Mouse (Mus musculus) spleen, adult 2 months (tissue): ENCODE measurements at regions not wholly inside any gene's neighbourhood (a gene's known extent, or its start where the extent isn't known, plus 50 kb on each side); places are given as distances from the start of the nearest gene placed in this dataset.

ENCODE experiments used
- DNase-seq, 2 experiments: peaks; one replicate each; pipeline versions ENCODE4 v3.0.0 to v3.0.0-alpha.2; 2012 to 2021; ENCODE audit warnings: low spot score in 2 of 2, low read depth in 1 of 2
- H3K27ac ChIP-seq: fragments of 200-500 bp; 2 replicates; pipeline ENCODE4 v1.5.1; 2012; ENCODE audit warnings: low read length, inconsistent platforms; ENCODE audit not compliant: insufficient read depth
- H3K27me3 ChIP-seq: fragments of 200-500 bp; 2 replicates; pipeline ENCODE4 v1.6.1; 2012; ENCODE audit warnings: mild to moderate bottlenecking, moderate library complexity, low read length, inconsistent platforms; ENCODE audit not compliant: control insufficient read depth, insufficient read depth
- H3K36me3 ChIP-seq: fragments of 200-500 bp; 2 replicates; pipeline ENCODE4 v1.6.1; 2012; ENCODE audit warnings: mild to moderate bottlenecking, low read length, inconsistent platforms; ENCODE audit not compliant: control insufficient read depth, insufficient read depth
- H3K4me1 ChIP-seq: fragments of 200-500 bp; 2 replicates; pipeline ENCODE4 v1.6.1; 2011; ENCODE audit warnings: inconsistent platforms; ENCODE audit not compliant: control insufficient read depth, insufficient read depth, insufficient read length
- H3K4me3 ChIP-seq: fragments of 200-500 bp; 2 replicates; pipeline ENCODE4 v1.5.1; 2011; ENCODE audit warnings: mild to moderate bottlenecking, inconsistent platforms; ENCODE audit not compliant: insufficient read depth, insufficient read length; ENCODE audit errors: extremely low read depth
- CTCF ChIP-seq: fragments of 200-500 bp; IDR thresholded peaks from 2 replicates; pipeline ENCODE4 v1.5.1; 2011; ENCODE audit warnings: mild to moderate bottlenecking, inconsistent platforms; ENCODE audit not compliant: insufficient read depth, insufficient read length, insufficient replicate concordance; ENCODE audit errors: extremely low read depth
- POLR2A ChIP-seq: fragments of 200-500 bp; IDR thresholded peaks from 2 replicates; pipeline ENCODE4 v1.6.1; 2011; ENCODE audit warnings: low read depth, low read length, inconsistent platforms
- WGBS: fragments of 180-500 bp; shearing (Covaris S2); methylation state at CpG from one replicate; pipeline ENCODE4 v1.1.7; 2018; 5-methylcytosine and 5-hydroxymethylcytosine counted together

DNA sequence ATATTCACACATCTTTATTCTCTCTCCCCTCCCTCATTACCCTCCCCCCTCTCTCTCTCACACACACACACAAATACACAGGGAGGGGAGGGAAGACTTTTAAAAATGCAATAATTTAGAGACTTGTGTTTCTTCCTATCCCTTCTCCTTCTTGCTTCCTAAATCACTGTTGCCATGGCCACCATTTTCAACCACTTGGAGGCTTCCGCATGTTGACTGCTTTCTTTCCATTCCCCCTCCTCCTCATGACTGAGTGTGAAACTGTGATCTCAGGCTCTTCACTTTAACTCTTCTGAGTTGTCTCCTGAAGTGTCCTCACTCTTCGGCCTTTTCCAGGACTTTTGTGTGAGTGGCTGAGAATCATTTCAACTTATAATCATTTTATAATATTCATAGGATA is 81.2 kb upstream of the Daam1 start:
- no peak for DNase-seq
- H3K27me3 ChIP-seq = no peaks in the 10 kb centered on the region
- no peaks in the 10 kb centered on the region for H3K36me3 ChIP-seq
- no peak for TF ChIP-seq POLR2A
- no peak for TF ChIP-seq CTCF
- 86% methylated on average over 2 of the region's 2 CpGs for WGBS
- H3K27ac ChIP-seq = no peak overlapping the region
- no peak overlapping the region for H3K4me3 ChIP-seq
- no peaks in the 10 kb centered on the region for H3K4me1 ChIP-seq

DNA sequence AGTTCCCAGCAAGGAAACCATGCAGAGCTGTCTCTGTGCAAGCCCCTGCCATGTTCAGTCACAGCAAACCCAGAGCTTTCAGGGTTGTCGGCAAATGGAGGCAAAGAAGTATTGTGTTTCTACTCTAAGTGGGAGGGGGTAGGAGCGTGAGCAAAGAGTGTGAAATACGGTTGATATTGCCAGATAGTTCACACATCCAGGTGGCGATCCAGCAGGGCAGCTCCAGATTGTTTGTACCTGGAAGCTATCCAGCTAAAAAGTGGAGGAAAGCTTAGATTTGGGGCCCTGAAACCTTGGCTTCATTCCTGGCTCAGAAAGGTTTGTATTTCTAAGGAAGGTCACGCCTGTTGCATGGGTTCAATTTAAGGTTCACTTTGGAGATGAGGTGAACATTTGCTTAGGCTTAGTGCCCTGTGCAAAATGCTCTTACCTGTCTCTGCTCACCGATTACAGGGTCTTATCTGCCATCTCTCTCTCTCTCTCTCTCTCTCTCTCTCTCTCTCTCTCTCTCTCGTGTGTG is 78.1 kb upstream of the Daam1 start:
- no peak for DNase-seq
- H3K36me3 ChIP-seq = no peaks in the 10 kb centered on the region
- 78% methylated on average over 7 of the region's 7 CpGs for WGBS

DNA sequence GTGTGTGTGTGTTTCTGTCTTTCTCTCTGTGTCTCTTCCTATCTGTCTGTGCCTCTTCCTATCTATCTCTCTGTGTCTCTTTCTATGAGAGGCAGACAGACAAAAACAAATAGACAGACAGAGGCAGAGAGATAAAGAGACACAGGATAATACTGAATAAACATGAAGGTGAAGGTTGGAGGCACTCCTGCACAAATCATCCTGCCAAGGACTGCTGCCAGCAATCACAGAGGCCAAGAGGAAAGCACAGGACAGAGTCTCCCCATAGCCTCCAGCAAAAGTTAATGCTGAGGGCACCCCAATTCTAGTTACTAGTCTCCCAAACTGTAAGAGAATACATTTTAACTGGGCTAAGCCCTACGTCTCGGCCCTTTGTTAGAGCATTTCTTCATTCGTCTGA is 77.6 kb upstream of the Daam1 start:
- no peak for DNase-seq
- no peak for TF ChIP-seq POLR2A
- no peak for TF ChIP-seq CTCF
- Histone ChIP-seq H3K4me1 (no peaks in the 10 kb centered on the region), H3K4me3 (no peak overlapping the region), H3K27me3 (no peaks in the 10 kb centered on the region), H3K36me3 (no peaks in the 10 kb centered on the region), H3K27ac (no peak overlapping the region)
- WGBS = 96% methylated on average over 3 of the region's 3 CpGs

More for the DNA sequence above, 78.1 kb upstream of the Daam1 start:
- no peaks in the 10 kb centered on the region for H3K4me1 ChIP-seq
- H3K27ac ChIP-seq = no peak overlapping the region
- no peaks in the 10 kb centered on the region for H3K27me3 ChIP-seq
- TF ChIP-seq CTCF (no peak), POLR2A (no peak)
- H3K4me3 ChIP-seq = no peak overlapping the region

DNA sequence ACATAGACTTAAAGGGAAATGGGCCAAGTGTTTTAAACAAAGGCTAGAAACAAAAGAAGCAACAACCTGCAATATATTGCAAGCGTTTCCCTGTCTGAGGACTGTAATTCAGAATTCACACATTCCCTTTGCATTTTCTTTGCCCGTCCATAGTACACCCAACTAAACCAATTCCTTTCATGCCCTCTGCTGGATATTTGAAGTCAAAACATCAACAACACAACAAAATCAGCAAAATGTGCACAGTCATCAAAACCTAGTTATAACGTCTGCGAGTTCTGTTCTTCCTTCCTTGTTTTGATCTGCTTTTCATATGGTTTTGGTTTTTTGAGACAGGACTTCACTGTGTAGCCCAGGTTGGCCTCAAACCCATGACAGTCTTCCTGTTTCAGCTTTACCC is 67.7 kb upstream of the Daam1 start:
- WGBS = 51% methylated on average over 4 of the region's 4 CpGs
- Histone ChIP-seq H3K27me3 (no peaks in the 10 kb centered on the region), H3K4me3 (no peak overlapping the region), H3K27ac (no peak overlapping the region), H3K36me3 (no peaks in the 10 kb centered on the region), H3K4me1 (no peaks in the 10 kb centered on the region)
- no peak for TF ChIP-seq CTCF
- TF ChIP-seq POLR2A = no peak
- DNase-seq = no peak

DNA sequence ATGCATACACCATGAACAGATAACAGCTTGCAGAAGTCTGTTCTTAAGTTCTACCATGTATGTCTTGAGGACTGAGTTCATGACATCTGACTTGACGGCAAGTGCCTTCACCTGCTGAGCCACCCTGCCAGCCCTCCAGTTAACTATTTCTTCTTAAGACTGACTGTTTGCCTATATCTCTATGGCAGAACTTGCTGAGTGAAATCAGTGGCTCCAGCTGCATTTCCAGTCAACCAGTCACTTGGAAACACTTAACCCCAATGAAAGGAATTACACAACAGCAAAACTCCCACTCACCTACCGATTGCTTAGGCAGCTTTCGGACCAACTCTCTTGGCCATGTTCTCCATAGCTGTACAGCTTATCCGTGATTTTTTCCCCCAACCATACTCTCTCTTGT is 64.8 kb upstream of the Daam1 start:
- TF ChIP-seq CTCF (no peak), POLR2A (no peak)
- 88% methylated on average over 4 of the region's 4 CpGs for whole genome bisulfite sequencing
- no peak for DNase-seq
- H3K4me1 ChIP-seq = no peaks in the 10 kb centered on the region
- no peak overlapping the region for H3K27ac ChIP-seq
- no peak overlapping the region for H3K4me3 ChIP-seq
- H3K36me3 ChIP-seq = no peaks in the 10 kb centered on the region
- no peaks in the 10 kb centered on the region for H3K27me3 ChIP-seq

DNA sequence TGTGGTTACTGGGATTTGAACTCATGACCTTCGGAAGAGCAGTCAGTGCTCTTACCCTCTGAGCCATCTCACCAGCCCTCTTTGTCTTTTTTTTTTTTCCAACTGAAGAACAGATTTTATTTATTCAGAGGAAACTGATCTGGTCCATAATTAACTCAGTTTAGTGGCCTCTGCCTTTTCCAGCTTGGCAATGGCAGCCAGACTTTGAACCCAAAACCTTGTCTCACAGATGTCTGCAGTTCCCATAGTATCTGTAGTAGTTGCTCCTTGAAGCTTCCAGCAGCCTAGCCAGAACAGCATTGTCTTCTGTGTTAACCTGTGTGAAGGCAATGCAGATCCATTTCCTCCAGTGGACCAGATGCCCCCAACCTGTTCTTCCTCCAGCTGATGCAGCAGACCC is 64.2 kb upstream of the Daam1 start:
- TF ChIP-seq POLR2A (no peak), CTCF (no peak)
- no peaks in the 10 kb centered on the region for H3K27me3 ChIP-seq
- no peaks in the 10 kb centered on the region for H3K4me1 ChIP-seq
- no peak overlapping the region for H3K4me3 ChIP-seq
- no peak for DNase-seq
- WGBS = 93% methylated on average over 1 of the region's 1 CpGs
- H3K36me3 ChIP-seq = no peaks in the 10 kb centered on the region
- no peak overlapping the region for H3K27ac ChIP-seq

DNA sequence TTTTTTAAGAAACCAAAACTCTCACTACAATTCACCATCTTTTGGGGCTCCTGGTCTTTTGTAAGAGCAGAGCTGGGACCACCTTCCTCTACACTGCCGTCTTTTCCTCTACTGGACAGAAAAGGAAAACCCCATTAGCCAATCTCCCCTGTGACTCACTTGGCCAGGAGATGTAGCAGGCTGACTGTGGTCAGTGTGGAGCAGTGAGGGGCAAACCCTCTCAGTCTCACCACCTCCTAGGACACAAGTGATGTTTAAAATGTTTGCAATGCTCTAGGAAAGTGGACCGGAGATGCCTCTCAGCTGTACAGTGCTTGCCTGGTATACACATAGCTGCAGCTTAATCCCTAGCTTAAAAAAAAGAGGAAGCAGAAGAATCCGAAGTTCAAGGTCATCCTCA is 63.0 kb upstream of the Daam1 start:
- no peak overlapping the region for H3K4me3 ChIP-seq
- H3K27me3 ChIP-seq = no peaks in the 10 kb centered on the region
- H3K36me3 ChIP-seq = no peaks in the 10 kb centered on the region
- TF ChIP-seq POLR2A = no peak
- TF ChIP-seq CTCF = no peak
- no peak overlapping the region for H3K27ac ChIP-seq
- DNase-seq = no peak
- no peaks in the 10 kb centered on the region for H3K4me1 ChIP-seq
- WGBS = 44% methylated on average over 3 of the region's 3 CpGs
